Mouse (Mus musculus) embryonic facial prominence, embryonic 15.5 days (tissue): Measurements from ENCODE around the gene Igf2bp3. TPM values are rescaled to one million over a fixed set of nuclear protein-coding genes. Genes with fewer than 3 reads are reported as not detected.

ENCODE experiments used
- ATAC-seq: fragments of 200-750 bp; cut with Nextera tagmentation; 2 replicates; pipeline ENCODE4 v1.8.0; 2017; ENCODE audit warnings: low read depth, moderate TSS enrichment; ENCODE audit not compliant: insufficient number of reproducible peaks, low FRiP score, low TSS enrichment
- H3K27ac ChIP-seq: fragments of 300-500 bp; sonication (generic); replicated peaks from 2 replicates; pipeline ENCODE4 v1.5.1; 2015; ENCODE audit warnings: mild to moderate bottlenecking, inconsistent platforms
- H3K27me3 ChIP-seq: fragments of 300-500 bp; sonication (generic); 2 replicates; pipeline ENCODE4 v1.6.1; 2015; ENCODE audit warnings: inconsistent platforms
- H3K36me3 ChIP-seq: fragments of 300-500 bp; sonication (generic); 2 replicates; pipeline ENCODE4 v1.6.1; 2015; ENCODE audit warnings: mild to moderate bottlenecking, inconsistent platforms
- H3K4me1 ChIP-seq: fragments of 300-500 bp; sonication (generic); 2 replicates; pipeline ENCODE4 v1.6.1; 2015; ENCODE audit warnings: inconsistent platforms
- H3K4me2 ChIP-seq: fragments of 300-500 bp; sonication (generic); replicated peaks from 2 replicates; pipeline ENCODE4 v1.6.1; 2015; ENCODE audit warnings: mild to moderate bottlenecking, inconsistent platforms
- H3K4me3 ChIP-seq: fragments of 300-500 bp; sonication (generic); replicated peaks from 2 replicates; pipeline ENCODE4 v1.5.1; 2015; ENCODE audit warnings: mild to moderate bottlenecking, inconsistent platforms
- H3K9ac ChIP-seq: fragments of 300-500 bp; sonication (generic); 2 replicates; pipeline ENCODE4 v1.6.1; 2015; ENCODE audit warnings: inconsistent platforms
- H3K9me3 ChIP-seq: fragments of 300-500 bp; sonication (generic); replicated peaks from 2 replicates; pipeline ENCODE4 v1.6.1; 2016; ENCODE audit warnings: inconsistent platforms
- WGBS: fragments of 180-500 bp; shearing (Covaris S2); methylation state at CpG from one replicate; pipeline ENCODE4 v1.1.7; 2015; 5-methylcytosine and 5-hydroxymethylcytosine counted together
- polyA plus RNA-seq: library from polyadenylated mRNA; unstranded; fragments of >200 nt; fragmentation: Nextera tagmentation; extraction: Ambion mirVana; gene quantifications from 2 replicates; pipeline ENCODE4 v1.2.1, GENCODE M21; 2015

The Igf2bp3 gene
- polyA plus RNA-seq, 1 experiment from 2014 or later: 48.8 TPM

DNA sequence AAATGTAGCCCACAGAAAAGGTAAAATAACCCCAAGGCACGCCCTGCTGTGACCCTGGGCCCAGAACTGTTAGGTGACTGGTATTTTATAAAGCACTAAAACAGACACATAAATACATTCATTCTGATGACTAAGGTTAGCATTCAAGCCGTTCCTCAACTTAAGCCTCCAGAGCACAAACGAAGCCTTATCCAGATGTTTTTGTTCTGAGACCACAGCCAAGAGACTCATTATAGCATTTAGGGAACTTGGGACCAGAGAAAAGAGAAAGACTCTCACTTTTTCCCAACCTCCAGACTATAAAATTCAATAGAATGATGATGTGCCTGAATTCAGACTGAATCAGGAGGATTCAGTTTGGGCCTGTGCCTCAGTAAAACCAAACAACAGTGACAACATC lies 46.1 kb downstream of the Igf2bp3 start:
- H3K27me3 ChIP-seq: no peaks in the 10 kb centered on the region
- H3K4me1 ChIP-seq: peaks cover 6% of the 10 kb centered on the region
- H3K9me3 ChIP-seq: no peaks in the 10 kb centered on the region
- no peak for ATAC-seq
- H3K27ac ChIP-seq: no peak overlapping the region; the same call in 1 of the 2 replicates
- H3K9ac ChIP-seq: no peak overlapping the region
- H3K4me2 ChIP-seq: no peak overlapping the region
- no peak overlapping the region for H3K4me3 ChIP-seq
- 39% methylated on average over 3 of the region's 3 CpGs for WGBS
- H3K36me3 ChIP-seq: no peaks in the 10 kb centered on the region

GRCm38 (mm10) chr6:49167406-49167805 lies 47.4 kb downstream of the Igf2bp3 start:
- Histone ChIP-seq H3K27ac (no peak overlapping the region), H3K4me3 (no peak overlapping the region), H3K9me3 (no peaks in the 10 kb centered on the region), H3K36me3 (no peaks in the 10 kb centered on the region), H3K4me2 (no peak overlapping the region), H3K4me1 (peaks cover 6% of the 10 kb centered on the region), H3K9ac (no peak overlapping the region), H3K27me3 (no peaks in the 10 kb centered on the region)
- no peak for ATAC-seq
- 75% methylated on average over 4 of the region's 4 CpGs for WGBS

DNA sequence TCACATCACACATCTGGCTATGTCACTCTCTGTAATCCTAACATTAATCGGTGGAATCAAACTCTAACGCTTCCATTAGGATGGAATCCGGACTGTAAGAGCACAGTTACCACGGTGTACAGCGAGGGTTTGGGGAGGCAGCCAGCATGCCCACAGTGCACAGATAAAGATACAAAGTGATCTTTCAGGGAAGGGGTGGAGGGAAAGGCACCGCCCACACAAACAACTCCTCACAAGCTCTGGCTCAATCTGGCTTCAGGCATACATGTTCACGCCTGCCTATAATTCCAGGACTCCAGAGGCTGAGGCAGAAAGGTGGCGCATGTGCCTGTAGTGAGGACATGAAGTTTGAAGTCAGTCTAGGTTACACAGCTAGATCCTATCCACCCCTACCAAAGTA lies 48.4 kb downstream of the Igf2bp3 start:
- no peak overlapping the region for H3K4me2 ChIP-seq
- H3K4me3 ChIP-seq: no peak overlapping the region

GRCm38 (mm10) chr6:49165855-49166254 lies 48.9 kb downstream of the Igf2bp3 start:
- H3K4me2 ChIP-seq: no peak overlapping the region
- ATAC-seq: no peak
- H3K27me3 ChIP-seq: no peaks in the 10 kb centered on the region
- H3K27ac ChIP-seq: no peak overlapping the region; the same call in 1 of the 2 replicates
- no peaks in the 10 kb centered on the region for H3K9me3 ChIP-seq
- no peaks in the 10 kb centered on the region for H3K36me3 ChIP-seq
- H3K4me1 ChIP-seq: peaks cover 6% of the 10 kb centered on the region
- no peak overlapping the region for H3K4me3 ChIP-seq
- 83% methylated on average over 6 of the region's 6 CpGs for WGBS
- H3K9ac ChIP-seq: no peak overlapping the region

More for the DNA sequence above, 48.4 kb downstream of the Igf2bp3 start:
- Histone ChIP-seq H3K27ac (no peak overlapping the region), H3K36me3 (no peaks in the 10 kb centered on the region), H3K27me3 (no peaks in the 10 kb centered on the region), H3K9ac (no peak overlapping the region), H3K9me3 (no peaks in the 10 kb centered on the region), H3K4me1 (peaks cover 6% of the 10 kb centered on the region)
- 70% methylated on average over 8 of the region's 8 CpGs for WGBS
- no peak for ATAC-seq

DNA sequence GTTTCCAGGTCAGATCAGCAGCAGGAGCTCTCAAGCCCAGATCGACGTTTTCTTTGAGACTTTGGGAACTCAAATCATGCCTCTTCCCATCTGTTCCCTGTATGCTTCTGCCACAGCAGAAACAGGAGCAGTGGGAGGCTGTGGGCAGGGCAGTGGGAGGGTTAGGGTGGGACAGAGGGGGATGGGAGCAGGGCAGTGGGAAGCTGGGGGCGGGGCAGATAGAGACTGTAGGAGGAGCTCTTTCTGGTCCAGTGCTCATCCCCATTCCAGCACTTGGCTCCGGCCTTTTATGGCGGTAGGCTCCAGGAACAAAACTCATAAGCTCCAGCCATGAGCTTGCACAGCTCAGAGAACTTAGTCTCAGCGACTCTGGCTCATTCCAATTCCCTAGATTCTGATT lies 49.7 kb downstream of the Igf2bp3 start:
- H3K27me3 ChIP-seq: no peaks in the 10 kb centered on the region
- H3K4me1 ChIP-seq: peaks cover 6% of the 10 kb centered on the region
- no peak overlapping the region for H3K4me2 ChIP-seq
- no peak overlapping the region for H3K9ac ChIP-seq
- no peaks in the 10 kb centered on the region for H3K36me3 ChIP-seq
- H3K27ac ChIP-seq: no peak overlapping the region
- no peak overlapping the region for H3K4me3 ChIP-seq
- H3K9me3 ChIP-seq: no peaks in the 10 kb centered on the region
- 53% methylated on average over 6 of the region's 6 CpGs for WGBS
- ATAC-seq: no peak

DNA sequence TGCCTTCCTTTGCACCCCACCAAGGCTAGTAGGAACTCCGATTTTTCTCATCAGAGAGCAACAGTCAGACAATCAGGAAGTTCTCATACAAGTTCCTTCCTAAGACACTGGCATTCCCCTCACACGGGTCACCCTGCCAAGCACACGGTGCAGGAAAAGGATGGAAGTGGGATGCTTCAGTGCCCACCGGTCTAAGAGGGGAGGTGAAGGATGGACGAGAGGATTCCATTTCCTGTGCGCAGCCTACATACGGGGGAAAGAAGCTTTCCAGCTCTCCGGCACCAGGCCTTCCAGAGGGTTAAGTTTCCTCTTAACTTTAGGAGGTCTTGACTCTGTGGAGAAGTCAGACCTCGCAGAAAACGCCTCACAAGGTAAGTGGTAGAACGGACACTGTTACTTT lies 50.1 kb downstream of the Igf2bp3 start:
- 79% methylated on average over 11 of the region's 11 CpGs for WGBS
- H3K27ac ChIP-seq: no peak overlapping the region
- no peak overlapping the region for H3K9ac ChIP-seq
- H3K4me2 ChIP-seq: no peak overlapping the region
- no peak overlapping the region for H3K4me3 ChIP-seq
- no peaks in the 10 kb centered on the region for H3K36me3 ChIP-seq
- no peaks in the 10 kb centered on the region for H3K27me3 ChIP-seq
- peaks cover 6% of the 10 kb centered on the region for H3K4me1 ChIP-seq
- no peaks in the 10 kb centered on the region for H3K9me3 ChIP-seq
- no peak for ATAC-seq

GRCm38 (mm10) chr6:49159971-49160370 lies 54.8 kb downstream of the Igf2bp3 start:
- no peaks in the 10 kb centered on the region for H3K36me3 ChIP-seq
- ATAC-seq: no peak
- 71% methylated on average over 2 of the region's 2 CpGs for WGBS
- H3K9ac ChIP-seq: no peak overlapping the region
- H3K4me1 ChIP-seq: peaks cover 8% of the 10 kb centered on the region
- H3K27me3 ChIP-seq: no peaks in the 10 kb centered on the region
- no peaks in the 10 kb centered on the region for H3K9me3 ChIP-seq
- H3K4me2 ChIP-seq: no peak overlapping the region
- H3K27ac ChIP-seq: no peak overlapping the region
- H3K4me3 ChIP-seq: no peak overlapping the region

DNA sequence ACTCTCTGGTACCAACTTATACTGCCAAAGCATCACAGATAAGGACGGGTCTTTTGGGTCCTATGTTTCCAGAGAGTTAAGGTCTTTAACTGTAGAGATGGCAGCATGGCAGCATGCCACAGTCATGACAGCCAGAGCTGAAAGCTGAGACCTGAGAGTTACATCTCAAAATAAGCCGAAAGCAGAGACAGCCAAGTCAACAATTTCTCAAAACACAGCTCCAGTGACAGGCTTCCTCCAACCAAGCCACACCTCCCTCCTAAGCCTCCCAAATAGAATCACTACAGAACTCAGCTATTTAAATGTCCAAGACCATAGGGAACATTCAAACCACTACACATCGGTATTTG lies 58.0 kb downstream of the Igf2bp3 start:
- Histone ChIP-seq H3K27ac (no peak overlapping the region; the same call in 1 of the 2 replicates), H3K4me1 (peaks cover 7% of the 10 kb centered on the region; the same call in 1 of the 2 replicates), H3K36me3 (no peaks in the 10 kb centered on the region), H3K27me3 (no peaks in the 10 kb centered on the region), H3K4me3 (no peak overlapping the region), H3K4me2 (no peak overlapping the region), H3K9me3 (no peaks in the 10 kb centered on the region), H3K9ac (no peak overlapping the region)
- 69% methylated on average over 3 of the region's 3 CpGs for WGBS
- ATAC-seq: no peak

GRCm38 (mm10) chr6:49156170-49156825 lies 58.5 kb downstream of the Igf2bp3 start:
- ATAC-seq: no peak

DNA sequence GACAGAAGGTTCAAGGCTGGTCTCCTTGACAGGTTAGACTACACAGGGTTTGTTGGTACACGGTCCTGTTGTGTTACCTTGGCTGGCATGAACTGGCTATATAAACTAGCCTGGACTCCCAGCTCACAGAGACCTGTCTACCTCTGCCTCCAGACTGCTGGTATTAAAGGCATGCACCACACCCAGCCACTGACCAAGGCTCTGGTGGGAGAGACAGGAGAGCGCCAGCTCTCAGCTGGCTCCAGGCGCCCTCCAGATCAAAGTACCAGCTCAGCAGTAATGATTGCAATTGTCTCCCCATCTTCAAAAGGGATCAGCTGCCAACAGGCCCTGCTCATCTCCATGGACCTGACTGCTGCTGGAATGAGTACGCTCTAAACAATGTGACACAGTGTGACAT lies 63.3 kb downstream of the Igf2bp3 start:
- Histone ChIP-seq H3K4me3 (no peak overlapping the region), H3K36me3 (no peaks in the 10 kb centered on the region), H3K9ac (no peak overlapping the region), H3K4me2 (no peak overlapping the region), H3K4me1 (0 out of 2 replicates have a peak, but pooled peaks cover 12% of the 10 kb centered on the region), H3K27me3 (no peaks in the 10 kb centered on the region), H3K27ac (no peak overlapping the region), H3K9me3 (no peaks in the 10 kb centered on the region)
- ATAC-seq: no peak
- 75% methylated on average over 4 of the region's 4 CpGs for WGBS

More at GRCm38 (mm10) chr6:49156170-49156825, 58.5 kb downstream of the Igf2bp3 start:
- Histone ChIP-seq H3K36me3 (no peaks in the 10 kb centered on the region), H3K27me3 (no peaks in the 10 kb centered on the region), H3K4me1 (peaks cover 11% of the 10 kb centered on the region; the same call in 1 of the 2 replicates), H3K27ac (no peak overlapping the region; the same call in 1 of the 2 replicates), H3K4me3 (no peak overlapping the region), H3K9me3 (no peaks in the 10 kb centered on the region), H3K4me2 (no peak overlapping the region), H3K9ac (no peak overlapping the region)
- WGBS: 88% methylated on average over 5 of the region's 5 CpGs

DNA sequence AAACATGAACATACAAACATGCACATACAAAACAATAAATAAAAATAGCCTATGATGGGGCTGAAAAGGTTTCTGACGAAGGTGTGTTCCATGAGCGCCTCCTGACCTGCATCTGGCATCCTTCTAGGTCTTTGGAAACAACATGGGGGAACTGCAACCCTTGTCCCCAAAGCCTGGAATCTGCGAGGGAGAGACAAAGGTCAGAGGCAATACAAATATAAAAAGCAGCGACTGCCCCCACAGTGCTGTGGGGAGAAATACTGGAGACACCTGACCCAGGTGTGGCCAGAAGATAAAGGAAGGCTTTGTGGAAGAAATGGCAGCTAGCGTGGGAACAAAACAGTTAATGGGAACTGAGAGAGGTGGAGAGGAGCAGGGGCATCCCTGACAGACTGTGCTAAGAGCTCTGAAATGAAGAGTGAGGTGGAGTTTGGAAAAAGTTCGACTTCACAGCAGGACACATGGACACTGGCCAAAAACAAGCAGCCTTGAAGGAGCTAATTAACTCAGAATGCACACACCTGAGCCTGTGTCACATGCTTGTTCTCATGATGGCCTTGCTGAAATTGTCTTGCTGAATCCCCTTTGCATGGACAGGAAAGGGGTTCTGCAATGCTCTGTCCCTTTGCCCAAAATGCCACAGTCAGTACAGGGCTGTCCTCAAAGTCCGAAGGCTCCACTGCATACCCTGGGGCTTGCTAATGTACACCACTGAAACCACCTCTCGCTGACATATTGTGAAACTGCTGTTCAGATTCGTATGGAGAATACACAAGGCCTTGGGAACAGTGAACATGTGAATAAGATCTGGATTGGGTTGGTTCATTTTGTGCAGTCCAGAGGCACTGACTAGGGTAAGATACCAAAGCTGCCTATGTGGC lies 64.2 kb downstream of the Igf2bp3 start:
- Histone ChIP-seq H3K4me2 (no peak overlapping the region), H3K4me1 (0 out of 2 replicates have a peak, but pooled peaks cover 18% of the 10 kb centered on the region), H3K27me3 (no peaks in the 10 kb centered on the region), H3K9me3 (no peaks in the 10 kb centered on the region), H3K36me3 (no peaks in the 10 kb centered on the region), H3K4me3 (no peak overlapping the region), H3K27ac (no peak overlapping the region), H3K9ac (no peak overlapping the region)
- ATAC-seq: no peak
- 70% methylated on average over 9 of the region's 9 CpGs for WGBS
